Mouse (Mus musculus) forebrain, embryonic 13.5 days (tissue): ENCODE results near the gene Rbm12. TPM values are rescaled to one million over a fixed set of nuclear protein-coding genes. Genes with fewer than 3 reads are reported as not detected.

ENCODE experiments used
- ATAC-seq: fragments of 200-750 bp; cut with Nextera tagmentation; 2 replicates; pipeline ENCODE4 v1.8.0; 2017
- H3K27ac ChIP-seq: fragments of 300-500 bp; sonication (generic); 2 replicates; pipeline ENCODE4 v1.5.1; 2015; ENCODE audit warnings: inconsistent platforms, mild to moderate bottlenecking, moderate library complexity
- H3K27me3 ChIP-seq: fragments of 300-500 bp; sonication (generic); 2 replicates; pipeline ENCODE4 v1.6.1; 2015; ENCODE audit warnings: mild to moderate bottlenecking, inconsistent platforms
- H3K36me3 ChIP-seq: fragments of 300-500 bp; sonication (generic); 2 replicates; pipeline ENCODE4 v1.6.1; 2015; ENCODE audit warnings: mild to moderate bottlenecking, inconsistent platforms; ENCODE audit not compliant: poor library complexity, severe bottlenecking
- H3K4me1 ChIP-seq: fragments of 300-500 bp; sonication (generic); 2 replicates; pipeline ENCODE4 v1.6.1; 2015; ENCODE audit warnings: inconsistent platforms
- H3K4me2 ChIP-seq: fragments of 300-500 bp; sonication (generic); 2 replicates; pipeline ENCODE4 v1.6.1; 2015; ENCODE audit warnings: inconsistent platforms, mild to moderate bottlenecking, moderate library complexity
- H3K4me3 ChIP-seq: fragments of 300-500 bp; sonication (generic); 2 replicates; pipeline ENCODE4 v1.5.1; 2015; ENCODE audit warnings: mild to moderate bottlenecking, inconsistent platforms
- H3K9ac ChIP-seq: fragments of 300-500 bp; sonication (generic); 2 replicates; pipeline ENCODE4 v1.6.1; 2015; ENCODE audit warnings: mild to moderate bottlenecking, inconsistent platforms
- H3K9me3 ChIP-seq: fragments of 300-500 bp; sonication (generic); replicated peaks from 2 replicates; pipeline ENCODE4 v1.6.1; 2016; ENCODE audit warnings: inconsistent platforms
- WGBS: fragments of 180-500 bp; shearing (Covaris S2); methylation state at CpG from one replicate; pipeline ENCODE4 v1.1.7; 2015; 5-methylcytosine and 5-hydroxymethylcytosine counted together
- polyA plus RNA-seq: library from polyadenylated mRNA; unstranded; fragments of >200 nt; fragmentation: Nextera tagmentation; extraction: Ambion mirVana; gene quantifications from 2 replicates; pipeline ENCODE4 v1.2.1, GENCODE M21; 2015

Gene Rbm12
- 30.0 and 39.0 TPM in 2 replicates for polyA plus RNA-seq

- no peaks in the 10 kb centered on the region for H3K36me3 ChIP-seq
- peak within 1 kb of the TSS; percentile 97 for H3K4me3 ChIP-seq
- no peaks in the 10 kb centered on the region for H3K9me3 ChIP-seq
- peak within 1 kb of the TSS; percentile 91 for H3K27ac ChIP-seq
- H3K27me3 ChIP-seq: no peaks in the 10 kb centered on the region
- WGBS: under 1% methylated on average over 56 of the region's 74 CpGs
- peak; percentile 96 for ATAC-seq
- peak within 1 kb of the TSS; percentile 68 for H3K4me2 ChIP-seq
- peak within 1 kb of the TSS; percentile 95 for H3K9ac ChIP-seq
- H3K4me1 ChIP-seq: peaks cover 20% of the 10 kb centered on the region
Measured at GRCm38 (mm10) chr2:156111358-156112079, at the start of gene Rbm12, which contains the start of gene Cpne1. Gene Rbm12 (minus strand): TSS chr2:156111978. Gene Cpne1 (minus strand): TSS chr2:156111965.

GRCm38 (mm10) chr2:156151538-156151937, 39.8 kb upstream of the Rbm12 start:
- H3K4me2 ChIP-seq: no peak overlapping the region
- no peak for ATAC-seq
- no peak overlapping the region for H3K27ac ChIP-seq
- H3K27me3 ChIP-seq: no peaks in the 10 kb centered on the region
- peaks cover 71% of the 10 kb centered on the region for H3K36me3 ChIP-seq
- H3K9ac ChIP-seq: no peak overlapping the region
- H3K4me3 ChIP-seq: no peak overlapping the region
- no peaks in the 10 kb centered on the region for H3K9me3 ChIP-seq
- H3K4me1 ChIP-seq: no peaks in the 10 kb centered on the region

GRCm38 (mm10) chr2:156147316-156147915, 35.6 kb upstream of the Rbm12 start:
- no peak overlapping the region for H3K4me3 ChIP-seq
- peaks cover 19% of the 10 kb centered on the region for H3K4me1 ChIP-seq
- H3K9ac ChIP-seq: no peak overlapping the region
- 88% methylated on average over 3 of the region's 3 CpGs for WGBS
- no peaks in the 10 kb centered on the region for H3K9me3 ChIP-seq
- H3K27me3 ChIP-seq: no peaks in the 10 kb centered on the region
- no peak for ATAC-seq
- peaks cover 47% of the 10 kb centered on the region for H3K36me3 ChIP-seq
- no peak overlapping the region for H3K4me2 ChIP-seq
- no peak overlapping the region for H3K27ac ChIP-seq

GRCm38 (mm10) chr2:156146272-156146989, 34.7 kb upstream of the Rbm12 start:
- H3K4me2 ChIP-seq: no peak overlapping the region
- H3K36me3 ChIP-seq: peaks cover 47% of the 10 kb centered on the region
- H3K9ac ChIP-seq: no peak overlapping the region
- peaks cover 19% of the 10 kb centered on the region for H3K4me1 ChIP-seq
- H3K27ac ChIP-seq: no peak overlapping the region
- no peak for ATAC-seq
- WGBS: 73% methylated on average over 5 of the region's 5 CpGs
- no peaks in the 10 kb centered on the region for H3K9me3 ChIP-seq
- no peak overlapping the region for H3K4me3 ChIP-seq
- H3K27me3 ChIP-seq: no peaks in the 10 kb centered on the region

- no peak for ATAC-seq
- no peaks in the 10 kb centered on the region for H3K9me3 ChIP-seq
- no peak overlapping the region for H3K9ac ChIP-seq
- 60% methylated on average over 11 of the region's 11 CpGs for WGBS
- peak overlapping the region; percentile 76 for H3K4me2 ChIP-seq
- peak overlapping the region; percentile 67; the same call in 1 of the 2 replicates for H3K4me3 ChIP-seq
- H3K36me3 ChIP-seq: peaks cover 41% of the 10 kb centered on the region
- H3K27ac ChIP-seq: no peak overlapping the region
- peaks cover 19% of the 10 kb centered on the region for H3K4me1 ChIP-seq
- H3K27me3 ChIP-seq: no peaks in the 10 kb centered on the region
Measured at GRCm38 (mm10) chr2:156145486-156146130, 33.8 kb upstream of the Rbm12 start.

- Histone ChIP-seq H3K27ac (peak within 1 kb of the TSS; percentile 91), H3K4me2 (peak within 1 kb of the TSS; percentile 76), H3K4me3 (peak within 1 kb of the TSS; percentile 67), H3K4me1 (peaks cover 19% of the 10 kb centered on the region), H3K27me3 (no peaks in the 10 kb centered on the region), H3K9ac (peak within 1 kb of the TSS; percentile 80), H3K36me3 (peaks cover 29% of the 10 kb centered on the region), H3K9me3 (no peaks in the 10 kb centered on the region)
- ATAC-seq: peak; percentile 99
- 0% methylated on average over 68 of the region's 70 CpGs for WGBS
Measured at GRCm38 (mm10) chr2:156143953-156144724, 32.4 kb upstream of the Rbm12 start, which contains the start of the genes Romo1 and Nfs1. Gene Romo1 (plus strand): TSS chr2:156144039. Gene Nfs1 (minus strand): TSS chr2:156144186.

- Histone ChIP-seq H3K9me3 (no peaks in the 10 kb centered on the region), H3K9ac (peak overlapping the region; percentile 80), H3K4me3 (peak overlapping the region; percentile 67), H3K4me2 (peak overlapping the region; percentile 76), H3K27ac (peak overlapping the region; percentile 91), H3K27me3 (no peaks in the 10 kb centered on the region), H3K36me3 (peaks cover 27% of the 10 kb centered on the region), H3K4me1 (peaks cover 19% of the 10 kb centered on the region)
- WGBS: 2% methylated on average over 16 of the region's 16 CpGs
- peak; percentile 4; the same call in 1 of the 2 replicates for ATAC-seq
Measured at GRCm38 (mm10) chr2:156143367-156143766, 31.6 kb upstream of the Rbm12 start.

- Histone ChIP-seq H3K4me3 (peak overlapping the region; percentile 67), H3K9me3 (no peaks in the 10 kb centered on the region), H3K4me1 (peaks cover 19% of the 10 kb centered on the region), H3K27me3 (no peaks in the 10 kb centered on the region), H3K4me2 (peak overlapping the region; percentile 76), H3K27ac (peak overlapping the region; percentile 91; the same call in 1 of the 2 replicates), H3K9ac (peak overlapping the region; percentile 80), H3K36me3 (peaks cover 22% of the 10 kb centered on the region)
- no peak for ATAC-seq
- 89% methylated on average over 2 of the region's 2 CpGs for WGBS
Measured at GRCm38 (mm10) chr2:156142820-156143219, 31.0 kb upstream of the Rbm12 start.

- Histone ChIP-seq H3K27me3 (no peaks in the 10 kb centered on the region), H3K4me2 (no peak overlapping the region), H3K4me3 (no peak overlapping the region), H3K9me3 (no peaks in the 10 kb centered on the region), H3K4me1 (no peaks in the 10 kb centered on the region), H3K9ac (no peak overlapping the region), H3K36me3 (peaks cover 19% of the 10 kb centered on the region), H3K27ac (no peak overlapping the region)
- ATAC-seq: no peak
- 90% methylated on average over 6 of the region's 6 CpGs for WGBS
Measured at GRCm38 (mm10) chr2:156135695-156136094, 23.9 kb upstream of the Rbm12 start.

GRCm38 (mm10) chr2:156134161-156134560, 22.4 kb upstream of the Rbm12 start:
- Histone ChIP-seq H3K4me3 (no peak overlapping the region), H3K27ac (no peak overlapping the region), H3K9me3 (no peaks in the 10 kb centered on the region), H3K4me2 (no peak overlapping the region), H3K4me1 (no peaks in the 10 kb centered on the region), H3K27me3 (no peaks in the 10 kb centered on the region), H3K36me3 (peaks cover 21% of the 10 kb centered on the region), H3K9ac (no peak overlapping the region)
- 86% methylated on average over 5 of the region's 5 CpGs for WGBS
- ATAC-seq: no peak

- Histone ChIP-seq H3K27me3 (no peaks in the 10 kb centered on the region), H3K27ac (no peak within 1 kb of the TSS), H3K4me3 (no peak within 1 kb of the TSS), H3K9ac (no peak within 1 kb of the TSS), H3K4me1 (no peaks in the 10 kb centered on the region), H3K9me3 (no peaks in the 10 kb centered on the region), H3K36me3 (peaks cover 38% of the 10 kb centered on the region), H3K4me2 (no peak within 1 kb of the TSS)
- no peak for ATAC-seq
- WGBS: 97% methylated on average over 5 of the region's 5 CpGs
Measured at GRCm38 (mm10) chr2:156126992-156127391, 15.2 kb upstream of the Rbm12 start, which contains the start of gene Gm28036. Gene Gm28036 (minus strand): TSS chr2:156127092.
